Mouse (Mus musculus) embryo, embryonic 9.5 days (tissue): ENCODE results near the gene Fnbp4.
"Not testable (repeated sequence)": the region's sequence is repeated elsewhere in the genome, so short reads cannot be mapped to it uniquely, and the experiment has no call there.

Experiments
- DNase-seq: peaks from one replicate; pipeline ENCODE4 v3.0.0-alpha.2; 2017; ENCODE audit errors: extremely low spot score

Fnbp4 gene

GRCm38 (mm10) chr2:90782901-90783486 is 37.8 kb downstream of the Fnbp4 start:
- peak; percentile 58 for DNase-seq

GRCm38 (mm10) chr2:90788126-90788525 is 43.0 kb downstream of the Fnbp4 start:
- DNase-seq: no peak

- DNase-seq: no peak
These were observed 63.3 kb downstream of the Fnbp4 start for GRCm38 (mm10) chr2:90808241-90809126.

GRCm38 (mm10) chr2:90810751-90811150 is 65.6 kb downstream of the Fnbp4 start:
- DNase-seq: no peak

- no peak for DNase-seq
These were observed 70.1 kb downstream of the Fnbp4 start for GRCm38 (mm10) chr2:90815266-90815665.

- DNase-seq: no peak
These were observed 71.0 kb downstream of the Fnbp4 start for GRCm38 (mm10) chr2:90816144-90816543.

- no peak for DNase-seq
These were observed 73.5 kb downstream of the Fnbp4 start for GRCm38 (mm10) chr2:90818710-90819109.

- no peak for DNase-seq
These were observed 75.7 kb downstream of the Fnbp4 start for GRCm38 (mm10) chr2:90820894-90821293.

GRCm38 (mm10) chr2:90822978-90823377 is 77.8 kb downstream of the Fnbp4 start:
- DNase-seq: no peak

GRCm38 (mm10) chr2:90823781-90824180 is 78.6 kb downstream of the Fnbp4 start:
- no peak for DNase-seq

GRCm38 (mm10) chr2:90824528-90824927 is 79.4 kb downstream of the Fnbp4 start:
- not testable (repeated sequence) for DNase-seq

GRCm38 (mm10) chr2:90825515-90826172 is 80.5 kb downstream of the Fnbp4 start:
- DNase-seq: no peak

GRCm38 (mm10) chr2:90828739-90829138 is 83.6 kb downstream of the Fnbp4 start:
- no peak for DNase-seq
